Mouse (Mus musculus) 416B (cell line): Measurements from ENCODE around the gene Arhgap24.

Experiments used
- DNase-seq: peaks from one replicate; pipeline ENCODE4 v3.0.0; 2011; ENCODE audit warnings: low read depth

The Arhgap24 gene

DNA sequence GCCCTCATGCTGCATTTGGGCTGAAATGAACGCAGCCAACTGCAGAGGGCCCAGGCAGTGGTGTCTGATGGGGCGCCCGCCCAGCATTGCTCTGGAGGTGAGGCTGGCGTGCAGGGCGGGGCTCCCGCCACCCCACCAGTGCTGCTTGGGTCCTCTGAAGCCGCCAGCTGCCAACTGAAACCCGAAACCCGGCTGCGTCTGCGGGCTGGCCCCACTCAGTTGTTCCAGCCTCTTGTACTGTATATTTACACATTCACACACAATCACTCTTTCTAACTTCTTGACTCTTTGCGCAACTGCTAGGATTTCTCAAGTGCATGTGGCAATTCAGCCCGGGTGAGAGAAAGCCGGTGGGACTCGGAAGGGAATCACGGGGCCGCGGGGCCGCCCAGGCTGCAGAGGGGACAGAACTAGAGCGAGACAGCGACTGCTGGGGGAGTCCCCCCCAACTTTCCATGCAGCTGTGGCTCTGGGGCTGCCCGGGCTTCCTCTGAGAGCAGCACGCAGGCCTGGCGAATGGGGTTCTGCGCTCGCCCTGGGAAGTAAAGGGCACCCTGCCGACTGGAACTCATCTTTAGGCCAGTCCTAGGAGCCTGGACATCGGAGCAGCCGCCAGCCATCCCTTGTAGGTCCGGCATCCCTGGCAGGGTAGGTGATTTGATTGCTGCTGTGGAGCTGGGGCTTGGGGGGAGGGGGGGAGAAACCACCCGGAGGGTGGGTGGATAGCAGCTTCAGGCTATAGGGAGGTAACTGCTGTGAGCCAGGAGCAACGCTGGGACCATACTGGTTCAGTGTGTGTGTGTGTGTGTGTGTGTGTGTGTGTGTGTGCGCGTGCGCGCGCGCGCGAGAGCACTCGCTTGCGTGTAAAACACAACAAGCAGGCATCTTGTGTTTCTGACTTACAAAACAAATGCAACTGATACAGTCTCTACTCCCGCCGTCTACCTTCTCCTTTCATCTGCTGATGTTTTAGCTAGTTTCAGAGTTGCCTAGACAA lies at the start of gene Arhgap24:
Gene Arhgap24 (plus strand): TSS at position 177 of the 997 bp plus-strand sequence.
- DNase-seq, result no peak

DNA sequence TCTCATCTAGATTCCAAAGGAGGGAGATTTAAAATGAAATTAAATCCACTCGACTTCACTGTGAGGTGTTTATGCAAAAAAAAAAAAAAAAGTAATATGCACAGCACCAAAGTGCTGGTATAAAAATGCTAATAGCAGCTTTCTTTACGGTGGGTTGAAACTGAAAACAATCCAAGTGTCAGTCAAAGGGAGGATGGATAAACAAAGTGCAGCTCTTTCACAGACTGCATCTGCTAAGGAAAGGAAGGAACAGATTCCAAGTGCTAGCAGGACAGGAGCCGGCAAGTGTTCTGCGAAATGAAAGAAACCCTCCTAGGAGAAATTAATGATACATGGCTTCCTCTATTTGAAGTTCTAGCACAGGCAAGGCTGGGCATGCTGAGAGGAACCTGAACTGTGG lies 47.0 kb upstream of the Arhgap24 start:
- DNase-seq, result no peak

DNA sequence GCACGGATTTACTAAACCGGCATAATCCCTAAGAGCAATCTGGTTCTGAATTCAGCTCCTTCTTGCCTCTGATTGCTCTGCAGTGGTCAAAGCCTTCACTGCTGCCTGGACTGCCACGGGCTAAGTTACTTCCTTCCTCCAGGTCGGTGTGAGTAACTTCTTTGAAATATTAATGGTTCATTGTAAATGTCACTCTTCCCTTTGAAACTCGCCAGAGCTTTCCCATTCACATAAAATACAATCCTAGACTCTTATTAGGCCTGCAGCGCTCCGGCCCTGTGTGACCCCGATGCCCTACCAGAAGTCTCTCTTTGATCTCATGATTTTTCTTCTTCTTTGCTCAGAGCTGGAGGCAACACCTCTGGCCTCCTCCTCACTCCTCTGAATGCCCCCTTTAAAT lies 44.6 kb upstream of the Arhgap24 start:
- DNase-seq, result no peak

DNA sequence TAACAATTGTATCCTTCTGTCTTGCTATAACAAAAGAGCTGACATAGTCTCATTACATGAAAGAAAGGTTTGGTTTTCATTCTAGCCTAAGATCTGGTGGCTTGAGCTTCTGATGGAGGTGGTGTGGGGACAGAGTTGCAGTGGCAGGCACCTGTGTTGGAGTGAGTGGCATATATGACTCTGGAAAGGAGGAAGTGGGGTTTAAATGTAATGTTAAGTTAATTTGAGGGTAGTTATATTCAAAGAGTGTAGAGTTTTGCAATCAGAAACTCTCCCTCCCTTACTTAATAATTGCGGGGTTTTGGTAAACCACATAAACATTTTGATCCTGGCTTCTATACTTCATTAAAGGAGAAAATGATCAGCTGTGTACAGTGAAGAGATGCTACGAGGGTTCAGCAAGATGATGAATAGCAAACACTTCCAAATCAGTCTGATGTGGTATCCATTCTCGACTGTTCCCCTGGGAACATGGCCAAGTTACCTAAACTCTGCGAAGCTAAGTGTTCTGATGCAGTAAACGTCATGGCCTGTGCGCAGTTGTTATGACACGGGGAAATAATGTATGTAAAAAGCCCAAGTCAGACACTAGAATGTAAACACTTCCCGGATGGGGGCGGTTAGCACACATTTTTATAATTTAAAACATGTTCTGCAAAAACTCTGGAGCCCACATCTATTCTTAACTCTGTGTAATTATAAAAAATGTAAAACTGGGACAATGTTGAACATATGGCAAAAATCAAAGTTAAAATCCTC lies 41.9 kb upstream of the Arhgap24 start:
- no peak for DNase-seq

DNA sequence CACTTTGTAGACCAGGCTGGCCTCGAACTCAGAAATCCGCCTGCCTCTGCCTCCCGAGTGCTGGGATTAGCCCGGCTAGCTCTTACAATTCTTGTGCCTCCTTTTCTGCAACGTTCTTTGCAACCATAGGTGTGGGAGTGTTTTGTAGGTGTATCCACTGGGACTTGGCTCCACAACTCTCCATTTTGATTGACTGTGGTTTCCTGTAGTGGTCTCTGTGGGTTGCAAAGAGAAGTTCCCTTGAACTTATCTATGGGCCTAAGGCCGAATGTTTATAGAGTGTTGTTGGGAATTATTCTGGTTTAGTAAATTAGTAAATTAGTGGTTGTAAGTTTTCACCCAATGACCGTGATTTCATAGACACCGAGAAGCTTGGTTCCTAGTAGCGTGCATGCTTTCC lies 33.8 kb upstream of the Arhgap24 start:
- no peak for DNase-seq

DNA sequence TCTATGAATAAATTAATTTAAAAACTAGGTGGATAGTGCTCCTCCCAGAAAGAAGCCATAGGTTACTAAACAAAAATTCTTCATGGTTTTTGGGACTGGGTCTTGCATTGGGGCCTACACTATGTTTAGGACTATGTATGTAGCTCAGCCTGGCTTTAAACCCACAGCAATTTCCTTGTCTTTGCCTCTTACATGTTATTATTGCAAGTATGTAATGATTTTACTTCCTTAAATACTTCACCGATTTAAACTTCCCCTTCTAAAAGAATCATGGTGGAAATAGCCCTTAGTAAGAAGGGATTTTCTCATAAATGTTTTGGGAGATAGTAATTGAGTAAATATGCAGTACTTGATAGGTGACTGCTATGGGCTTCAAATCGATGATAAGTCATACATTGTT lies 30.3 kb upstream of the Arhgap24 start:
- DNase-seq, result no peak

DNA sequence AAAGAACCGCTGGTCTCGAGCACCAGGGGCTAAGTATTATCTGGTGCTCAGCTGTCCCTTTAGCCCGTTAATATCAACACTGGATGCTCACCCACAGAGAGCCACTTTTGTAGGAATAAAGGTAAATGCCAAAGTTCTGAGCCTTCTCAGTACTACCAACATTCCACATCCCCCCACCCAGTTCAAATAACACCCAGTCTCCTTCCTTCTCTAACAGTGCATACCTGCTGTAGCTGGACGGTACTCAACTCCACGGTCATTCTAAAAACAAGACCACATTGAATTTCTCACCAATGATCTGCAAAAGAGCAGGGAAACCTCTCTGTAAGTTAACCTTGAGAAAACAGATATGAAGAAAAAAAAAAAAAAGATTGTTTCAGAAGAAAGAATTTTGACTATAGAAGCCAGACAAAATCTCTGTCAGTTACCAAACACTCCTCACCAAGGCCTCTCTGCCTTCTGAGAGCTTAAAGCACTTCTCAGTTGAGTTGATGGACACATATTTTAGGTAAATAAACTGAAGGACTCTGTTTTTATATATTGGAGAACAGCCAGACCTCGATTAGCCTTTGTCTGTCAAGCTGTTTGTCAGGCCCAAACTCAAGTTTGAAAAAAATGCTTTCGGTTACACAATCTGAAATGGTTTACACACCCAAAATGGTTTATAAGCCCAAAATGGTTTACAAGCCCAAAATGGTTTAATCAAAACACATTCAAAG lies 29.0 kb upstream of the Arhgap24 start:
- DNase-seq, result no peak

DNA sequence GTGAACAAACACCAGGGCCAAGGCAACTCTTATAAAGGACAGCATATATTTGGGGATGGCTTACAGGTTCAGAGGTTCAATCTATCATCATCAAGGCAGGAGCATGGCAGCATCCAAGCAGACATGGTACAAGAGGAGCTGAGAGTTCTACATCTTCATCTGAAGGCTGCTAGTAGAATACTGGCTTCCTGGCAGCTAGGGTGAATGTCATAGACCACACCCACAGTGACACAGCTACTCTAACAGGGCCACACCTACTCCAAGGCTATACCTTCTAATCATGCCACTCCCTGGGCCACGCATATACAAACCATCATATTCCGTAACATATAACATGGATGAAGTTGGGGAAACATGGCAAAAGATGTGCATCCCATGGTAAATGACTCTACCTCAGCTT lies 27.9 kb upstream of the Arhgap24 start:
- no peak for DNase-seq

DNA sequence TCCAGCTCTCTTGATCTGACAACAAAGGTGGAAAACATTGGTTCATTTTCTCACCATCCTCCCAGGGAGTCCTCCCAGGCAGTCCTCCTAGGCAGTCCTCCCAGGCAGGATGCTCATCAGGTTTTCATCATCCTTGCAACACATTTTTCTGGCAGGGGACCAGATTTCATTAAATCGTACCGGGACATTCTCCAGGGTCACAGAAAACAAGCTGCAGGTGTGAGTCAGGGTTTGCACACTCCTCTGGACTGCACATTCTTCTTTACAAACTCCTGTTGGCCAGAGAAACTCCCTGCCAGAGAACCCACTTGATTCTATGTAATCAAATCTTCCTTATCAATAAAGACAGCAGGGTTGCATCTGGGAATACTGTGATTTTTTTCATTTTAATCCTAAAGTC lies 25.9 kb upstream of the Arhgap24 start:
- DNase-seq, result no peak

DNA sequence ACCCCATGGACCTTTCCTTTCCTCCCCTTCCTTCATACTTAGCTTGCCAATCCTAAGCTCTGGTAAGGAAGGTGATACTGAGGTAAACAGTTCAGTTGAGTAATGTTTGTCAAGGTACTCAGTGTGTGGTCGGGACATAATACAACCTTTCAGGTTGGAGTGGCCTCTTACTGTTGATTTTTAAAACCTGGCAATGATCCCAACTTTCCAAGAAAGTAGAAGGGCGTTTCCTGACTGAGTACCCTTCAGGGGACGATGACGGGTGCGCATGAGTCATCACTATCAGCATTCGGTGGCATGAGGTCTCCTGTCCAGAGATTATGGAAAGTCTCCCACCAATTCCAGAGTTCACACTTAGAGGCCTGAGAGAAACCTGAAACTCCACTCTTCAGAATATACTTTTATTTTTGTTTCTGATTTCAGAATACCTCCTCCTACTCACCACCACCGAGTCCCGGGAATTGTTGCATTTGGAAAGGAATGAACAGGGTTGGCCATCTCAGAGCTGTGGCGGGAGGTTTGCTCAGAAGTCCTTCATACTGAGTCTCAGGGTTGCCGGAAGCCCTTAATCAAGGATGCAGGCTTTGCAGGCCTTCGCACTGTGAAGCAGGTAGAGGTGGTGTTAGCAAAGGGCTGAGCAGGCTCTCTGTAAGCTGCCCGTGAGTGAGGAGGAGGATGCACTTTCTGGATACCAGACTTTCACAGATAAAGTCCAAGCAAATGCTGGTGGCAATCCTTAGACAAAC lies 20.6 kb upstream of the Arhgap24 start:
- DNase-seq, result no peak

DNA sequence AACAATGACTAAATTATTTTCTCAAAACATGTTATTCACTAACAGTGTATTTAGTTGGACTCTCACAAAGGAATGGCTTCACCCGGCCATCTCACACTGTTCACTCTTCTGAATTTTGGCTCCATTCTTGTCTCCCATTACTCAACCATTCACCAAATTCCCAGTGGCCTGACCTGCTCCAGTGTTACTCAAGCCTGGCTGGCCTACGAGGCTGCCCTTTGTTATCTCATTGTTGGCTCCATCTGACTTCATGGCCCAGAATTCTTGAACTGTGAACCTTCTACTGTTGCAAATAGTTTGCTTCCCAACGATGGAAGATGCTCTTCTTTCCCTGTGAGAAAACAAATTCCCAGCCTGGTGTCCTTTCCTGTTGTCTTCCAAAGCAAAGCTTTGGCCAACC lies 18.2 kb upstream of the Arhgap24 start:
- no peak for DNase-seq

DNA sequence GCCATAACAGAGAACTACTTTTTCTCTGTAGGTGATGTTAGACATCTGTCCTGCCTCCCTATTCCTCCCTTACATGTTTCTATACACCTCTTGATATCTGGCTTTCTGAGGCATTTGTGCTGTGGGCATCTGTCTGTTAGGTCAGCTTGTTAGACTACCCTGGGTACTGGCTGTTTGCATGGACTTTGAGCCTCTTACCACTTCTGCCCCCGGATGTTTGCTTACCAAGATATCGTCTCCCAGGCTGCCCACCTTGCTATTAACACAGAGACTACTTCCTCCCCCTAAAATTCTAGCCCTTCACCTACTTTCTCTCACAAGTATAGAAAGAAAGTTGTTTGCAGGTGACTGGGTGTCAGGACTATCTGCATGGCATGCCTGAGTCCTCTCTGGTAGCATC lies 15.8 kb upstream of the Arhgap24 start:
- no peak for DNase-seq

DNA sequence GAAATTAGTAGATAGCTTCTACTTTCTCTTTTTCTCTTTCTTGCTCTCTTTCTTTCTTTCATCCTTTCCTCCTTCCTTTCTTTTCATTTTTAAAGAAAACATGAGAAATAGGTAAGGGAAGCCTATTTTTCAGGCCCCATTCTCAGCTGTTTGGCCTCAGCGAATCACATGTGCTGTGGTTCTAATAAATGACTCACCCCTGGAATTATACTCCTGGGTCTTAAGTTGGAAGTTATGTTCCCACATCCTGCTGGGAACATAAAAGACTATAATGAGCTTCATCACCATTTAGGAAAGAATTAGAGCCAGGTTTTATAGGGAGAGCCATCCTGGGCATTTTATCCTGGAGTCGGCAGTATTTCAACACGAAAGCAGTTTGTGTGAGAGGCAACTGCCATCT lies 12.9 kb upstream of the Arhgap24 start:
- DNase-seq, result no peak

DNA sequence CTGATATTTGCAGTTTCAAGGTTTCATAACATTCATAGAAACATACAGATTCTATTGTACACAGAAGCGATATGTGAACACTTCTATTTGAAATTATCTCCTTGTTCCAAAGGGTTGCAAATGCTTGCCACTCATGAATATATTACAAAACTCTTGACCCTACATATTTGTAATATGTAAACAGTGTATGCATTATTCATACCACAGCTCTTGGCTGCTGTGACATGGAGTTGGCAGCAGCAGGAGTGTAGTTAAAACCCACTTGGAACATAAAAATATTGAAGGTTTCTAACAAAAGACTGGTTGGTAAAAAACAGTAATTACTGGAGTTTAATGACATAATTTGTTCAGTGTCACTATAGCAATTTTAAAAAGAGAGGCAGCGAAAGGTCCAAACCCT lies 10.9 kb upstream of the Arhgap24 start:
- DNase-seq, result no peak

DNA sequence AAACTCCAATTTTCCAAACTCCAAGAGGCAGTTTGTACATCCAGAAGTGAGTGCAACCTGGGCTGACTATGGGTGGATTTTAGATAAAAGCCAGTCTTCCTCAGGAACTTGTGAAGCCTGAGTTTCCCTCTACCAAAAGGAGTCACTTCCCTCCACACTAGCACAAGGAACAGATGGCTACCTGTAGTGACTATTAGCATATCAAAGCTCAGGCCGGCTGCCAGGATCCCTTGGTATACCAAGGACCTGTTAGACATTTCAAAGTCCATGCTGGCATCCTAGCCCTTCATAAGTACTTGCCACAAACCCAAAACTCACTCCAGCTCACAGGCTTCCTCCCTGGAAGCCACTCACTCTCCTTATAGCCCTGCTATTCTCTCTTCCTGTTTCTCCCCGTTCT lies 3.1 kb upstream of the Arhgap24 start:
- no peak for DNase-seq

DNA sequence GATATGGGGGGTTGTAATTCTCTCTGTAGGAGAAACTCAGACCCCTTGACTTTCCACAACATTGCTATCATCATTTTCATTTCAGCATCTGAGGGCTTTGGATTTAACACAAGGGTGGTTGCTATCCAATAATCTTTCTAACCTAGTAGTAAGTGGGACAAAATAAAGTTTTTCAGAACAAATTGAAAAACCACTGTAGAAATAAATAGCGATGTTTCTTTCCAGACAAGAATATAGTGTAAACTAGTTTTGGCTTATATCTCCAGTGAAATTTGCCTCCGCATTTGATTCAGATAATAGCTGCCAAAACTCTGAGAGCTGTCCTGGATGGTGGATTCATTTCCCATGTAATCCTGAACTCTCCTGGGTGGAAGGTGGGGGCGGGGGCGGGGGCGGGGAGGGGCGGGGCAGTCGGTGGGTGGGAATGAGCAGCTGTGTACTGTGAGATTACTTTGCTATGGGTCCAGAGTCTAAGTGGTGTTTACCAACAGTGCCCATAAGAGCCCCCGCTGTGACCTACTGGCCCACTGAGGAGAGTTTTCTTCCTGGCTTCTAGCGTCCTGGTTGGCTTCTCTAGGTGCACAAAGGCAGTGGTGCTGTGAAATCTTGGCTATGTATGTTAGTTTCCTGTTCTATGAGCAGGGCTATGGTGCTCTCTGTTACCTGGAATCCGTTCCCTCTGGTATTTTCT lies 2.2 kb downstream of the Arhgap24 start:
- DNase-seq, result no peak

DNA sequence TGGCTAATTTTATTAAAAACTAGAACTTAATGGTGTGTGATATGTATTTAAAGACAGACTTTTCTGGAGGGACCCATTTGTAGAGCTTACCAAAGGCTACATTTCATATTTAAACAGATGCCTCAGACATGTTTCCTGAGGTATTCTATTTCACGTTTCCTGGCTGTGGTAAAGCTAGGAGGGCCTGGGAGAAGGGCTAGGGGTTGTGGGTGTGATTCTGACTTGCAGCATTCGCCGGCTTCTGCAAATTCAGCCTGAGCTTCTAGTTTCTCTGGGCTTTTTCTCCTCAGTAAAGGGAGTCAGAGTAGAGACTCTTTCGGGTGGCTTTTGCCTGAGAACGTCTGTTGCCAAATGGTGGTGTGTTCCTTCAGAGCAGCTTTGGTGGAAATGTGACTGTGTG lies 10.4 kb downstream of the Arhgap24 start:
- no peak for DNase-seq

DNA sequence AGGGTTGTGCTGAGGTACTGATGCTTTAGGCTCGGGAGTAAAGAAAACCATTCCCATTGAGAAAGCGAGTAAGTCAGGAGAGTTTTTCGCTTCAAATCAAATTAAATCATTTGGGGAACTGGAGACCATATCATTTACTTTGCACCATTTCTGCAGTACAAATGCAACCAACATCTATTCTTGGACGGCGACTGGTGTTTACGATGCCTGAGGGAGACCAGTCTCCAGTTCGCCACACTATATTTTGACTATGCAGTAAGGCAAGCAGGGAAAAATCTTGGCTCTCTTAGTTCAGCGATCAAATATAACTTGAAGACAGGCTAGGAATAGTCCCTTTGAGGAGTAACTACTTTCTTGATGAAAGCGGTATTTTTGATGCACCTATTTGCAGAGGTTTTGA lies 11.0 kb downstream of the Arhgap24 start:
- DNase-seq, result no peak

DNA sequence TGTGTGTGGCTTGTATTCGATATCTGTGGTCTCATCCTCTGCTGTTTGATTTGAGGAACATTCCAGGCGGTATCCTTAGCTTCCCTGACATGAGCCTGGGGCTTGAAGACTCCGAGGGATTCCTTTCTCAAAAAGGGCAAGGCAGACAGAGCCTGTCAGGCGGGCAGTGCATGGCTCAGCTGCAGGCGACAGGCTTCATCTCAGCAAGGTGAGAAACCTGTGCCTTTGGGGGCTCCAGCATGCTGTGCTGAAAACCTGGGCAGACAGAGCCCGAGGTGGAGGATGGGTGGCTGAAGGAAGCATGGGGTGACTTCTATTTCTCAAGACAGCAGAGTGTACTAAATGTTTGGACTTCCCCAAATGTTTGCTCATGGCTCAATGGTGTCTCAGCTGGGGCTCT lies 13.6 kb downstream of the Arhgap24 start:
- no peak for DNase-seq

DNA sequence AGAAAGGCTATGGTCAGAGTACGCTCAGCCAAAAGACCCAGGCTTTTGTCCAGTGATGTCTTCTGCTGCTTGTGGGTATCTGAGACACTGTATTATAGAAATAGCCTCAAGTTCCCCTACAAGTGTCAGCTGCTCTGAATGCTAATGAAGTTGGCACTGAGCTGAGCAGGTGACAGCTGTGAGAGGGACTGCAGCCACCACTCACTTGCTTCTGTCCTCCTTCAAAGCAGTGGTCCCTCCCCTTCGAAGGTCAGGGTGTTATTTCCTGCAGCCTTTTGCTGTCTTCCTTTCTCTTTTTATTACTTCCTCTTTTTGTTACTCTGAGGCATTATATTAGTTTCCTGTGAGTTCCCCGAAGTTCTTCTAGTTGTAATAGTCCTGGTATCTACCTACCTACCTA lies 16.0 kb downstream of the Arhgap24 start:
- DNase-seq, result peak; percentile 0

DNA sequence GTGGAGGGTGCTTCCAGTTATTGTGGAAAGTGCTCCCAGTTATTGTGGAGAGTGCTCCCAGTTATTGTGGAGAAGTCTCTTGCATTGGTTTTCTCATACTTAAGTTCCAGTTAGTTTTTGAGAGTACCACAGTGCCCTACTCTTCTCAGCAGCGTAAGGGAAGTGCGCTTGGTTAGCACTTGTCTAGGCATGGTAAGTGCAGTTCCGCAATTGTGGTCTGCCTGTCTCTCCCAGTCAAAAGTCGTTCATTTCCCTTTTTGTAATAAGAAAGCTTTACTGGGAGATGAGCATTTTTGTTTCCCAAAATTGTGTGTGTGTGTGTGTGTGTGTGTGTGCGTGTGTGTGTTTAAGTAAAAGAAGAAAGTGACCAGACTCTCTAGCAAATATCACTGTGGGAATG lies 17.6 kb downstream of the Arhgap24 start:
- DNase-seq, result no peak
